Mouse (Mus musculus): ENCODE measurements around the gene 1700067P10Rik. TPM values are rescaled to one million over a fixed set of nuclear protein-coding genes. Genes with fewer than 3 reads are reported as not detected.

Gene 1700067P10Rik
- total RNA-seq, 2 experiments from 2014 or later = not detected

DNA sequence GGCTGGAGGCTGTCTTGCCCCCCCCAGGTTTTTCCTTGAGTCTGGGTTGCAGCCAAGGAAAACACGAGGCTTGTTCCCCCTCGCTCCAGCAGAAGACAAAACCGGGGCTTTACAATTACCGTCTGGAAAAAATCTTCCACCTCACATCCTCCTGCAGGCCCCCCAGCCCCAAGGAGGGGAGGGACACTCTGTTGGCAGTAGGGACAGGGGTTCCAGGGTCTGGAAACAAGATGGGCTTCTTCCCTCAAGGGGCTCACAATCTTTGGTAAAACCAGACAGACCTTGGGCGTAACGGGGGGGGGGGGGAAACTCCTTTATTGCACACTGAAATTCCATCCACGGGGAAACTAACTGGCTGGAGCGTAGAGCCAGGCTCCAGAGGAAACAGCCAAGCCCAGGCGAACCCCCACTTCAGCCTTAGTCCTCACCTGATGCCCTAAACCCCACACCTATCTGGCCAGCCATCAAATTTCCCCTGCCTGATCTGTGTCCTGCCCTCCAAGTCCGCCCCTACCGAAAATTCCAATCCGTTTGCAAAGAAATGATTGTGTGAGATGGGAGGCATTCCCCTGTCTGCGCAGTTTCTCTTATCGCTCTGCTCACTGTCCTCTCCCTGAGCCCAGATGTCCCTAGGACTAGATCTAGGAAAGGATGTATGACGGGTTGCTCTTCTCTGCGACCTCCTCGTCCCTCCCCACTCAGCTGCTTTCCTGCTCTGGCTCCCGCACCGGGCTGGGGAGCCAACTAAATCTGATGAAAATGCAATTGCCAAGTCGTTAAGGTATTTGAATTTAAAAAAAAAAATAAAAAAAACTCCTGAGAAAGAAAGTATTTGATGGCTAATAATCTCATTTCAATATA, 5.9 kb downstream of the 1700067P10Rik start:
- intact Hi-C loops (cut with DNase I) = loop anchor here (5.0 kb wide), 1 partner anchor 38 kb away; no protein-coding TSS in a partner anchor
- DNase-seq = no peak

DNA sequence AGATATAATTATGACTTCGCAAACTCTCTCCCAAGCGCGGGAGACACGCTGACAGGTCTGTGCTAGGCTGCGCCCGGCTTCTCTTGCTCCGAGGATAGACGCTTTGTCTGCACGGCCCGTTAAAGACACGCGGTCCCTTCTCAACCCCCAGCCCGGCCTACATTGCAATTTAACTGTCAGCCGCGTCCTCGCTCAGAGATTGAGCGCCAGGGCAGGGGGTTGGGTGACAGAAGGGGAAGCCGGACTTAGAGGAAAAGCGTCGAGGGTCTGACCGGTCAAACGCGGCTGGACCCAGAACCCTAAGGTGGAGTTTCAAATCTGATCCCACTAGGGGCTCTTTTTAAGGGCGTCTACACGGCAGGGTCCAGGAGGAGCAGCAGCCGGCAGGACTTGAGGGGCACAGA, 6.6 kb downstream of the 1700067P10Rik start:
- intact Hi-C loops (cut with DNase I) = loop anchor here (5.0 kb wide), 1 partner anchor 38 kb away; no protein-coding TSS in a partner anchor
- DNase-seq = peak in 1 of 2 experiments; percentile 2

DNA sequence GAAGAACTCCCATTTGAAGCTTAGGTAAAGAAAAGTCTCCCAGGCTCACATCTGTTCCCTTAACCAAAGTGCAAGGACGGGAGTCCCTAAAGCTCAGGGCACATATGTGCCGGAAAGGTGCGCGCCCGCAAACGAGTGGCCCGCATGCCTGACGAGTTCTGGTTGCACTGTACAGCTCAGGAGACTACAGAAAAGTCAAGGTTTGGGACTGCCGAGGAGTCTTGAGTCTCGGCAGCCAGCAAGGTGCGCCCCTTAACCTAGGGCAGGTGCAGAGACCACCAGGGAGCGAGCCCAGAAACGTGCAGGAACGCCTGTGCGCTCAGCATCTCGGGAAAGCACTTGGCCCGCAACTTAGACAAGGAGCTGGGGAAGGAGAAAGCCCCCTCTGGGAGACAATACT, 7.2 kb downstream of the 1700067P10Rik start:
- intact Hi-C loops (cut with DNase I) = loop anchor here (5.0 kb wide), 1 partner anchor 39 kb away; no protein-coding TSS in a partner anchor
- no peak for DNase-seq

DNA sequence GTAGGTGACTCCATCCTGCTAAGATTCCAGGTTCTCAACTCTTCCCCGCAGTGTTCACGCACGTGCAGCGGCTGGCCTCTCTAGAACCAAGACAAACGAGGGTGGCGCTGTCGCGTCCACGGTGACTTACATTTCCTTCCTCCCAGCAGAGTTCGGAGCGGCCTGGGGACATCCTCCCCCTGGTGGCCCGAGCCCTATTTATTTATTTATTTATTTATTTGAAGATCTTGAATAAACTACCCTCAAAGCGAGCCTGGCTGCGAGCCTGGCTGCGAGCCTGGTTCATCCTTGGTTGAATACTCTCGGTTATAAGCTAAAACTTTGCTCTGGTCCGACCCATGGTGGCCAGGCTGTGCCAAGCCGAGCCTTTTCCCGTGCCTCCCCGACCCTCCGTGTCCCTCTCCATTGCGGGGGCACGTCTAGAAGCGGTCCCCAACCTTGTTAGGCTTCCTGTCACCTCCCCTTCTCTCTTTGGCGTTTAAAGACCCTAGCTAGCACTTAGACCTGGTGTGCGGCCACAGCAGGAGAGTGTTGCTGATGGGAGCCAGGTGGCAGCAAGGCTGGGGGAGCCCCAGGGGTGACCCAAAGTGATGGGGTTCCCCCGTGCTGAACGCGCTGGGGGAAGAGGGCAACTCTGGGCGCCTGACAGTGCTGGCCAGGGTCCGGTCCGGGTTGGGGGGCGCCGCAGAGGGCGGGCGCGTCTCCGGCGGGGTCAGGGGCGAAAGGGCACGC, 8.1 kb downstream of the 1700067P10Rik start:
- DNase-seq = peak; percentile 43 to 47
- intact Hi-C loops (cut with DNase I) = loop anchor here (5.0 kb wide), 1 partner anchor 40 kb away; no protein-coding TSS in a partner anchor

DNA sequence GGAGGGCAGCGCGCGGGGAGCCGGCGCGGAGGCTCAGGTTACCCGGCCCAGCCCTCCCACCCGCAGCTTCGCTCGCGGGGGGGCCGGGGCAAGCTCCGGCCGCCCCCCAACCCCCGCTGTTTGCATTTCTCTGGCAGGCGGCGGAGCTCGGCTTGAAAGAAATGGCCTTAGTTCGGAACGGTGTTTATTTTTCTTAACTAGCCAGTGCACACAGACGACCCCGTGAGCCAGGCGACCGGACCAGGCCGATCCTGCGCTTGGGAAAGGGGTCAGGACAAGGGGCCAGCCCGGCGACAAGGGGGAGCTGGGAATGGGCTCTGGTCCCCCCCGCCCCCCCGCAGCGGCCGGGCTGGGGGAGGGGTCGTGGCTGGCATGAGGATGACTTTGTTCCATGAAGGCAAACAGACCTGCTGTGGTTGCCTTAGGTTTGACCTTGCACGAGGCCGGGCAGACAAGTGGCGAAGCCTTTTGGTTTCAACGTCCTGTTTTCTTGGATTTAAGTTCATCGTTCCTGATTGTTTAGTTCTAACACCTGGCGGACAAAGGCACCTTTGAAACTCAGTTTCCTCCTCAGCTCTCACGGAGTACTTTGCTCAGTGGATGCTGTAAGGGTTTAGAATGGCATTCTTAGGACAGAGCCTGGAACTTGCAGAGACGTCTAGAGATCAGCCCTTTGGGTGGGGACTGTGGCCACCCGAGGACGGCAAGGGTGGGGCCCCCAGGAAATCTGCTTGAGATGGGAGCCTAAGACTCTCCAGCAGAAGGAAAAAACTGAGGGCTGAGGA, 8.8 kb downstream of the 1700067P10Rik start:
- intact Hi-C loops (cut with DNase I) = loop anchor here (5.0 kb wide), 1 partner anchor 41 kb away; no protein-coding TSS in a partner anchor
- DNase-seq = no peak

DNA sequence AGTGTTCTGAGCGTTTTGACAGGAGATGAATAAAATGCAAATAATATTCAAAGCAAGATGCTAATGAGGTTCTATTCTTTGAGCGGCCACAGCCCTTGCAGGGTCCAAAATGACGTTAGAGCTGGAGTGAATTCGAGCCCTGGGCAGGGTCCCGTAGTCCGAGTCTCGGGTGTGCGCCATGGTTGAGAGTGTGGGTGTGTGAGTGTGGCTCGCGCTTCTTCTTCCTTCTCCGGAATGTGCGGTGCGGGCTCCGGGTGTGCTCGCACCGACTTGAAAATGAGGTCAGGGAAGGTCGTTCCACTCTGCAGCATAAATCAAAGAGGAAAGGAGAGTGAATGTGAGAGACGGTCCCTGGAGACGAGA, 9.4 kb downstream of the 1700067P10Rik start:
- intact Hi-C loops (cut with DNase I) = loop anchor here (5.0 kb wide), 1 partner anchor 41 kb away; no protein-coding TSS in a partner anchor
- peak in 1 of 2 experiments; percentile 4 for DNase-seq

DNA sequence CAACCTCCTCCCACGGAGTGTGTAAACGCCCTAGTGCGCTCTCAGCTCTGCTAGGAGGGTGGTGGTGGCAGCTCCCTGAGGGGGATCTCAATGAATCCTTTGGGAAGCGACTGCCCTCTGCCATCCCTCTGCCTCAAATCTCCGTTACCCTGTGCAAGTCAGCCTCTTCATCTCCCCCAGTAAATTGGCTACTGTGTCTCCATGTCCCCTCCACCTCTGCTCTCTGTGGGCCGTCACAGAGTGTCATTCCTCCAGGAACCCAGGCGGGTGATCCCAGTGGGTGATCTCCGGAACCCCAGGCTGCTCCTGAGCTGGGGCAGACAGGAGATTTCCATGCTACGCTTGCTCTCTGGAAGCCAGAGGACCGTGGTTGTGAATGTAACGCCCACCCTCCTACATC, 10.2 kb downstream of the 1700067P10Rik start:
- no peak for DNase-seq
- intact Hi-C loops (cut with DNase I) = loop anchor here (5.0 kb wide), 1 partner anchor 42 kb away; no protein-coding TSS in a partner anchor

DNA sequence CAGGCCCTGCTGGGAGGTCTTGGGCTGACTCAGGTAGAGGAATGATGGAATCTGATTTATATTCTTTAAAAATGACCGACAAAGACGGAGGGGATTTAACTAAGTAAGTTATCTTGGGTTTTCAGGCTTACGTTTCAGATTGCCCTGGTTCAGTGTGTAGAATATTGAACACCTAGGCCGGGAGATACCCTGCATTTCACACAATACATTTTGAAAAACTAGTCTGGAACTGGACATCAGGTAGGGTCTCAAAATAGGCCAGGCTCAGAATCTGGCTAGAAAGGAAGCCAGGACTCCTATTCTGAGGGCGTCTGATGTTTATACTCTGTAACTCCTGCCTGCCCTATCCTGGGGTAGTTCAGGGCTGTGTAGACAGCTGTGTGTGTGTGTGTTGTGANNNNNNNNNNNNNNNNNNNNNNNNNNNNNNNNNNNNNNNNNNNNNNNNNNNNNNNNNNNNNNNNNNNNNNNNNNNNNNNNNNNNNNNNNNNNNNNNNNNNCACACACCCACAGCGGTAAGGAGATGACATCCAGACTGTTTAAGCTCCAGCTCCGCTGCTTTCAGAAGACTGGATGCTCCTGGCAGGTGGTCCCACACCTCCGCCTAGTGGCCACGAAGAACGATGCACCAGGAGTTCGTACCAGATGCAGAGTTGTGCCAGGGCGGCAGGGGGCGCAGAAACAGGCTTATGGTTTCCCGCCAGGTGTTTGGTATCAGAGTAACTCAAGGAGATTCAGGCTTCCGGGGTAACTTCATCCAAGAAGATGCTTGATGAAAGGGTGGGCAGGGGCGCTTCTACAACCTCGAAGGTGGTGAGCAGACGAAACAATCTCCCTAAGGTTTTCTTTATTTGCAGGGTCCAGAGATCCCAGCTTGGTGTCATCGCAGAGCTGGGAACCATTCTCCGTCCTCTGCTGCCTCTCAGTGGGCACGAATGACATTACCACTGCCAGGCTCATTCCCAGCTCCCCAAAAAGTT, 11.6 kb downstream of the 1700067P10Rik start:
- peak; percentile 80 for DNase-seq
- intact Hi-C loops (cut with DNase I) = loop anchor here (1.0 kb wide), 3 partner anchors 227 to 307 kb away; no protein-coding TSS in a partner anchor

DNA sequence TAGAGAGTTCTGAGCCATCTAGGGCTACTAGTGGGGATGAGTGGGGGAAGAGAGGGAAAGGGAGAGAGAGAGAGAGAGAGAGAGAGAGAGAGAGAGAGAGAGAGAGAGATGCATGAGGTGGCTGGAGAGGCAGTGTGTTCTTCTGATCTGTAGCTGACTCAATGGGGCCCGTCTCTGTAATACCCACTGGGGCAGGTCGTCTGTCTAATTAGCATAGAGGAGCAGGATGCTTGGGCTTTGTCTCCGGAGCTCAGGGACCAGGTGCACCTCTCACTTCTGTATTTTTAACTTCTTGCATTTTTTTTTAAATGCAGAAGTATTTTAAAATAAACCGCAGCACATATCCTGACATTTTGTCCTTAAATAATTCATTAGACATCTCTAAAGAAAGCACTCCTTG, 18.2 kb downstream of the 1700067P10Rik start:
- intact Hi-C loops (cut with DNase I) = no loop called here
- DNase-seq = no peak

DNA sequence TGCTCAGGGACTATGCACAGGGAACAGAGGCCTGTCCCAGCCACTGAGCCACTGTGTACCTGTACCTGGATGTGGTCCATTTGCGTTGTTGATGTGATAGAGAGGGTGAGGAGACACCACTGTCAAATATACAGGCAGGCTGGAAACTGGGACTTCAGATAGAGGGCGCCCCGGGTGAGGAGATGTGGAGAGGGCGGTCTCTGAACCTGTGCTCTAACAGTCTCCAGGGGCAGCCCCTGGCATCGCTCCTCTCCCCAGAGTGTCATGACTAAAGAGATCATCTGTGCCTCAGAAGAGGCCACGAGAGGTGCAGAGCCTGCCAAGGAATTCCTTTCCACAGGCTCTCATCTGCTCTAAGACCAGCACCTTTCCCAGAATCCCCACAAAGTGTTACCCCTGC, 18.7 kb downstream of the 1700067P10Rik start:
- no peak for DNase-seq
- intact Hi-C loops (cut with DNase I) = no loop called here

DNA sequence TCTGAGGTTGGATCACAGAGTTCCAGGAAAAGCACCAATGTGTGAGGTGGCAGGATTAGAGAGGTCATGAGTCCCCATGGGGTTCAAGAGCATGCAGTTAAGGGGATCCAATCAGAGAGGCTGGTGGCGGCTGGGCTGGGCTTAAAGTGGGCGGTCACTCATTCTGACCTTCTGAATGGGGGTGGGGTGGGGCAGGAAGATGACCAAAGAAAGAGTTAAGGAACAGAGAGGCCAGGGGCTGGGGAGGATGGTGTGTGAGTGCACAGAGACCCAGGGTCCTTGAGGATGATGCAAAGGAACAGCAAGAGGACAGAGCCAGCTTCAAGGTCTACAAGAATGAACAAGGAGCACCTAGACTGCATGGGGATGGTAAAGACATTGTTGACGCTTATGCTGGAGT, 19.4 kb downstream of the 1700067P10Rik start:
- intact Hi-C loops (cut with DNase I) = no loop called here
- no peak for DNase-seq

DNA sequence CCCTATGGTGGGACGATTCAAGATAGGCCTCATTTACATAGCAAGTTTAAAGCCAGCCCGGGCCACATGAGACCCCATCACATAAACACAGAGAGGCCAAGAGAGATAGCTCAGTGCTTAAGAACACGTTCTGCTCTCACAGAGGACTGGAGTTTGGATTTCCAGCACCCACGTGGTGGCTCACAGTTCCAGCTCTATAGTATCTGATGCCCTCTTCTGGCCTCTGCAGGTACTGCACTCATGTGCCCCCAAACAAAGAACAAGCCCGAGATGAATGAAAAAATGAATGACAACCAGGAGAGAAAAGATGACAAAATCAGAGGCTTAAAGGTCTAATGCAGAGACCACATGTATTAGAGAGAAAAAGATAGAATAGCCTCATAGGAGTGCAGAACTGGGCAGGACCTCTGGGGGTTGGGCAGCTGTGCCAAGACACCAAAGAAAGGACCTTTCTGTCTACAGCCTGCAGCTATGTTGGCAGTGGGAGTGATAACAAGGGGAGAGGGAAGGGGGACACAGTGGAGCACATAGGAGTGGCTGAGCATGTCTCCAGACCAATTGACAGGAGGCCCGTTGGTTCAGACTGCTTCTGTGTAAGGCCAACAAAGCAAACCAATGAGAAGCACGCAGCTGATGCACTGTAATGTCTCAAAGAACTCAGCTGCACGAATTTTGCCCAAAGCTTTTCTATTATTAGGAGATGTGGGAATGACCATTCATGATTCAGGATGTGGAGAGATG, 21.6 kb downstream of the 1700067P10Rik start:
- DNase-seq = peak; percentile 24 to 48
- intact Hi-C loops (cut with DNase I) = no loop called here

DNA sequence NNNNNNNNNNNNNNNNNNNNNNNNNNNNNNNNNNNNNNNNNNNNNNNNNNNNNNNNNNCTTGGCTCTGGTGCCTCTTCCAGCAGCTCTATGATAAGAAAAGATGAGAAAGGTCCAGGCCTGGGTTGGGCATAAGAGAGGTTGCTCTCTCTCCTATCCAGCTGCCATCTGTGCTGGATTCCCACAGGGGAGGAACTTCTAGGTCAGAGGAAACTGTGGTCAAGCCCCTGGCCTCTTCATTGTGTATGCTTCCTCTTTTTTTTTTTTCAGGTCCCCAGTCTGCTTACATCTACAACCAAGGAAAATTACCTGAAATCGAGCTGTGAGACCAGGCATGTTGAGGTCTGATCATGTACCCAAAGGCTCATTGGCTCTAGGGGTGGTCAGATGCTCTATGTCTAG, 29.5 kb downstream of the 1700067P10Rik start:
- no peak for DNase-seq
- intact Hi-C loops (cut with DNase I) = no loop called here

DNA sequence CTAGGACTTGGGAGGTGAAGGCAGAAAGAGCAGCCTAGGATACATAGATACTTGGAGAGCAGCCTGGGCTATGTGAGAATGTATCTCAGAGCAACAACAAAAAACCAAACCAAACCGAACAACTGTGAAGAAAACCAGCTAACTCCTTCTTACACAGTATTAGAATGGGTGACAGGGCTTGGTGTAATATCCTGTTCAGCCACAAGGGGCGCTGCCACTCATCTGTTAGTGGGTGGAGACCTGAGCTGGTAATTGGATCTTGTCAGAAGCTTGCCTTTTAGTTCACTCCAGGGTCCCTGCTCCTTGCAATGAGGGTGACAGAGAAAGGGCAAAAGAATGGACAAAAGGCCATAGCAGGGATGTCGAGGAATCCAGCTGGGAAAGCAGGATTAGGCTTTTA, 30.5 kb downstream of the 1700067P10Rik start:
- peak; percentile 69 to 83 for DNase-seq
- intact Hi-C loops (cut with DNase I) = no loop called here

DNA sequence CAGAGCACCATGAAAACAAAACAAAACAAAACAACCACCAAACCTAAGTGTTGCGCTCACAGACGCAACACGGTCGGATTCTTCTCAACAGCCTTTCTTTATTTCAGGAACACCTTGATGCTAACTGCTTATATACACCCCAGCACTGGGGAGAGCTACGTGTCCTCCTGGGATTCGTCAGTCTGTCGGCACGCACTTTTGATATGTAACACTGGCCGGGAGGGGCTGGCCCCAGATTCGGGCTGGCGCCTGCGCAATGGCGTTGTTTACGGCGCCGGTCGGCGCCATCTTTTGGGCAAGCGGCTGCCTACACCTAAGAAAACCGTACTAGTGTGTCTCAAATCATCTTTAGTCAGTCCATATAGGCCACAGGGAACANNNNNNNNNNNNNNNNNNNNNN, 31.3 kb downstream of the 1700067P10Rik start:
- no peak for DNase-seq
- intact Hi-C loops (cut with DNase I) = no loop called here

DNA sequence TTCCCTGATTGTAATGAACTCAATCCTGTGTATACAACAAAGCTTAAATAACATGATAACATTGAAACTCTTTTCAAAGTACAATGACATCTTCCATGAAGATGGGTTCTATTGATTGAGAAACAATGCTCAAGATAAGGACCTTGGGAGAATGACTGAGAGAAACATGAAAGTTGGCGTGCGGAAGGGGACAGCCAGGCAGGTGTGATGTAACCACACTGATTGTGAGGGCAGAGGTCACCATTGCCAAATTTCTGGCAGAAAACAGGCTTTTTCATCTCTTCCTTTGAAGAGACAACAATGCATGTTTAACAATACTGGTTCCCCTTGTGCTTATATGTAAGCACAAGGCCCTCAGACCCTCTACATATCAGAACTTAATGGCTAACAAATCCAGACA, 43.7 kb downstream of the 1700067P10Rik start:
- intact Hi-C loops (cut with DNase I) = no loop called here

More for the DNA sequence above, 43.7 kb downstream of the 1700067P10Rik start:
- DNase-seq = no peak

All from heart, postnatal 36 days (tissue).